ENCODE assay signal across 19 mouse cellular contexts in the genomic region with DNA sequence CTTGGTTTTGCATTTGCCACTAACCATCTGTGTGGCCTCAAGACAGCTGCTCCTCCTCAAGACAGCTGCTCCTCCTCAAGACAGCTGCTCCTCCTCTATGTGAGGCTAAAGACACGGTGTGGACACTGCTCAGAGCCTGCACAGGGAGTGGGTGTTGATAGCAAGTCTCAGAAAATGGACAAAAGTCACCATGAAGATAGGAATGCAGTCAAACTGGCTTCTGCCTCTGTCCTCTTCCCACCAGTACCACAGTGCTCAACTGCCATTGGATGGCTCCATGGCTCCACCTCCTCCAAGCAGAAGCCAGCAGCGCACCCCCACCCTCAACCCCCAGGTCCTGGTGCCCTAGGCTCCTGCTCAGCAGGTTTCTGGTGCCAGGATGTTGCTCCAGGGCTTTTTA. TPM values are rescaled to one million over a fixed set of nuclear protein-coding genes. Genes with fewer than 3 reads are reported as not detected.
DNase-seq lines count a peak whose midpoint lies in the region; ATAC-seq lines count a peak whose summit lies in the region.
"Had no signal": no experiment of that assay in that cellular context is flagged by ENCODE, and none has a peak within 500 bp of the region (broad histone marks: within the 10 kb centered on the region; RNA-seq: fewer than 3 reads in every experiment).

No protein-coding gene starts in this region.

- peaks cover 7% of the 10 kb centered on the region for H3K9me3 ChIP-seq in hindbrain, embryonic 16.5 days (ENCODE audit: control insufficient read depth, low read length)
- H3K9me3 ChIP-seq in hindbrain, embryonic 11.5 days (ENCODE audit: control insufficient read depth, low read length), result no peaks in the 10 kb centered on the region
- peaks cover 11% of the 10 kb centered on the region; the same call in 1 of the 2 replicates for H3K9me3 ChIP-seq in embryonic facial prominence, embryonic 10.5 days
- H3K9me3 ChIP-seq in limb, embryonic 15.5 days, result no peaks in the 10 kb centered on the region

- ATAC-seq in hindbrain, embryonic 16.5 days, result peak; percentile 50; the same call in 1 of the 2 replicates
- ATAC-seq in hindbrain, embryonic 11.5 days (ENCODE audit: low FRiP score), result no peak
- ATAC-seq in limb, embryonic 15.5 days (ENCODE audit: insufficient number of reproducible peaks, low FRiP score, low TSS enrichment, low read depth), result 0 out of 2 replicates have a peak, but pooled peaks have one; percentile 37
- ATAC-seq: forebrain, postnatal 0 days; midbrain, embryonic 16.5 days had no signal

- WGBS in hindbrain, embryonic 16.5 days, result 60% methylated on average over 2 of the region's 2 CpGs
- WGBS in hindbrain, embryonic 11.5 days, result 51% methylated on average over 2 of the region's 2 CpGs
- 53% methylated on average over 2 of the region's 2 CpGs for WGBS in embryonic facial prominence, embryonic 10.5 days
- WGBS in limb, embryonic 15.5 days, result 50% methylated on average over 2 of the region's 2 CpGs

- no peak overlapping the region for H3K27ac ChIP-seq in hindbrain, embryonic 16.5 days (ENCODE audit: low read depth, low read length)
- no peak overlapping the region for H3K27ac ChIP-seq in hindbrain, embryonic 11.5 days (ENCODE audit: low read depth, low read length)
- 0 out of 2 replicates have a peak overlapping the region, but pooled peaks have one; percentile 37 for H3K27ac ChIP-seq in embryonic facial prominence, embryonic 10.5 days (replicated peaks)
- no peak overlapping the region for H3K27ac ChIP-seq in limb, embryonic 15.5 days
- H3K27ac ChIP-seq: hindbrain, embryonic 13.5 days had no signal

- no peaks in the 10 kb centered on the region for H3K36me3 ChIP-seq in hindbrain, embryonic 16.5 days (ENCODE audit: control insufficient read depth, insufficient read depth, low read length)
- no peaks in the 10 kb centered on the region for H3K36me3 ChIP-seq in hindbrain, embryonic 11.5 days (ENCODE audit: control insufficient read depth, insufficient read depth, low read length)
- no peaks in the 10 kb centered on the region for H3K36me3 ChIP-seq in embryonic facial prominence, embryonic 10.5 days (replicated peaks)
- H3K36me3 ChIP-seq in limb, embryonic 15.5 days, result no peaks in the 10 kb centered on the region
- H3K36me3 ChIP-seq: G1E; hindbrain, embryonic 13.5 days had no signal

- H3K4me2 ChIP-seq in hindbrain, embryonic 16.5 days (ENCODE audit: low read length), result no peak overlapping the region
- H3K4me2 ChIP-seq in hindbrain, embryonic 11.5 days (replicated peaks; ENCODE audit: low read depth, low read length), result no peak overlapping the region
- H3K4me2 ChIP-seq in limb, embryonic 15.5 days, result no peak overlapping the region
- H3K4me2 ChIP-seq: hindbrain, embryonic 13.5 days; liver, embryonic 11.5 days had no signal

- H3K4me1 ChIP-seq in hindbrain, embryonic 16.5 days (ENCODE audit: control insufficient read depth, insufficient read depth, low read depth, low read length), result no peaks in the 10 kb centered on the region
- no peaks in the 10 kb centered on the region for H3K4me1 ChIP-seq in hindbrain, embryonic 11.5 days (replicated peaks; ENCODE audit: control insufficient read depth, insufficient read depth, low read length)
- H3K4me1 ChIP-seq in embryonic facial prominence, embryonic 10.5 days, result peaks cover 15% of the 10 kb centered on the region
- H3K4me1 ChIP-seq in limb, embryonic 15.5 days, result peaks cover 12% of the 10 kb centered on the region; the same call in 1 of the 2 replicates
- H3K4me1 ChIP-seq: hindbrain, embryonic 13.5 days had no signal

- no peak overlapping the region for H3K9ac ChIP-seq in hindbrain, embryonic 16.5 days (ENCODE audit: low read depth, low read length)
- H3K9ac ChIP-seq in hindbrain, embryonic 11.5 days (ENCODE audit: low read depth, low read length), result no peak overlapping the region
- no peak overlapping the region for H3K9ac ChIP-seq in limb, embryonic 15.5 days
- H3K9ac ChIP-seq: forebrain, postnatal 0 days; hindbrain, embryonic 13.5 days had no signal

- no peaks in the 10 kb centered on the region for H3K27me3 ChIP-seq in hindbrain, embryonic 16.5 days (replicated peaks; ENCODE audit: control insufficient read depth, insufficient read depth, low read length)
- H3K27me3 ChIP-seq in hindbrain, embryonic 11.5 days (ENCODE audit: control insufficient read depth, insufficient read depth, low read length), result no peaks in the 10 kb centered on the region
- no peaks in the 10 kb centered on the region for H3K27me3 ChIP-seq in embryonic facial prominence, embryonic 10.5 days (replicated peaks; ENCODE audit: low read depth, poor library complexity, severe bottlenecking)
- H3K27me3 ChIP-seq in limb, embryonic 15.5 days, result no peaks in the 10 kb centered on the region
- H3K27me3 ChIP-seq: hindbrain, embryonic 13.5 days had no signal

- H3K4me3 ChIP-seq in hindbrain, embryonic 16.5 days (ENCODE audit: low read length), result no peak overlapping the region
- no peak overlapping the region for H3K4me3 ChIP-seq in hindbrain, embryonic 11.5 days (ENCODE audit: low read depth, low read length)
- H3K4me3 ChIP-seq in embryonic facial prominence, embryonic 10.5 days, result no peak overlapping the region
- no peak overlapping the region for H3K4me3 ChIP-seq in limb, embryonic 15.5 days
- H3K4me3 ChIP-seq: hindbrain, embryonic 13.5 days had no signal

- DNase-seq in hindbrain, embryonic 11.5 days (ENCODE audit: low spot score), result no peak
- DNase-seq in lung, adult 18-20 months, result peak; percentile 22 to 60
- no peak for DNase-seq in lung, postnatal 14 days
- peak; percentile 50 for DNase-seq in embryonic facial prominence, embryonic 10.5 days (ENCODE audit: low spot score)
- DNase-seq in layer of hippocampus, adult 11-12 months (ENCODE audit: low spot score), result no peak
- DNase-seq in cerebellum, adult 8-10 months, result no peak
- DNase-seq: adrenal gland, postnatal 25 days; cerebellum, postnatal 25 days; forebrain, postnatal 0 days; gastrocnemius, postnatal 10 days; thymus, postnatal 25 days had no signal

RNA-seq across cellular contexts. Expression of gene Lyzl4, which starts 52.4 kb away (rescaled TPM):
- 0.16 TPM in 1 of 2 replicates, not detected in the other for polyA plus RNA-seq in hindbrain, embryonic 16.5 days (2015; fragmentation: Nextera tagmentation; extraction: Ambion mirVana)
- polyA plus RNA-seq in hindbrain, embryonic 11.5 days (2014; fragmentation: Nextera tagmentation; extraction: Ambion mirVana), result 0.25 TPM in 1 of 2 replicates, not detected in the other
- polyA plus RNA-seq in embryonic facial prominence, embryonic 10.5 days (2016; fragmentation: Nextera tagmentation; extraction: Ambion mirVana), result not detected in 2 replicates
- 0.24 and 0.48 TPM in 2 replicates for polyA plus RNA-seq in limb, embryonic 15.5 days (2015; fragmentation: Nextera tagmentation; extraction: Ambion mirVana)
- polyA plus RNA-seq: C2C12; forebrain, postnatal 0 days; G1E; hindbrain, embryonic 13.5 days; liver, embryonic 11.5 days; midbrain, embryonic 16.5 days; neural tube, embryonic 11.5 days had no signal

RNA-seq across cellular contexts. Expression of gene Vipr1, which starts 53.0 kb away (rescaled TPM):
- polyA plus RNA-seq in hindbrain, embryonic 16.5 days (2015; fragmentation: Nextera tagmentation; extraction: Ambion mirVana), result 0.49 and 0.80 TPM in 2 replicates
- polyA plus RNA-seq in hindbrain, embryonic 11.5 days (2014; fragmentation: Nextera tagmentation; extraction: Ambion mirVana), result 0.57 and 0.67 TPM in 2 replicates
- polyA plus RNA-seq in embryonic facial prominence, embryonic 10.5 days (2016; fragmentation: Nextera tagmentation; extraction: Ambion mirVana), result 0.16 and 0.33 TPM in 2 replicates
- 0.47 and 0.60 TPM in 2 replicates for polyA plus RNA-seq in limb, embryonic 15.5 days (2015; fragmentation: Nextera tagmentation; extraction: Ambion mirVana)
- polyA plus RNA-seq: G1E had no signal

Comparison
In these comparisons a context has a peak if more than half of its experiments do, and no peak if none do; other contexts are left out.
1. DNase-seq: peak in lung, adult 18-20 months (2 of 2) and embryonic facial prominence, embryonic 10.5 days (single experiment); none in hindbrain, embryonic 11.5 days (single experiment), lung, postnatal 14 days (single experiment), layer of hippocampus, adult 11-12 months (single experiment) and cerebellum, adult 8-10 months (single experiment).